Mouse (Mus musculus) heart, postnatal 36 days (tissue): ENCODE data around the gene Efcab8. TPM values are rescaled to one million over a fixed set of nuclear protein-coding genes. Genes with fewer than 3 reads are reported as not detected.
A peak's percentile ranks its signal among the peaks of the same experiment; 100 is the strongest.

ENCODE experiments used
- DNase-seq, 2 experiments: peaks; one replicate each; pipeline ENCODE4 v3.0.0; 2021 to 2022
- intact Hi-C: fragments of 180-260 bp; cut with DNase I; formaldehyde crosslinking; loops from one replicate; pipeline ENCODE4 v1.15.1; 2025
- total RNA-seq, 2 experiments: library from RNA; stranded (reverse); gene quantifications; 2 replicates each; pipeline ENCODE4 v1.2.3; 2021

Gene Efcab8
- not detected for total RNA-seq

GRCm38 (mm10) chr2:153779394-153779981, at the start of gene Efcab8:
TSS of gene Efcab8 (plus strand) at chr2:153779931.
- intact Hi-C loops: no loop called here
- DNase-seq: peak in 1 of 2 experiments; percentile 7

- DNase-seq: no peak
- intact Hi-C loops: no loop called here
Observed at GRCm38 (mm10) chr2:153734033-153734432, 45.7 kb upstream of the Efcab8 start.

- DNase-seq: peak; percentile 99
Observed at GRCm38 (mm10) chr2:153740500-153741436, 39.0 kb upstream of the Efcab8 start, which contains the start of gene Mapre1. TSS of gene Mapre1 (plus strand) at chr2:153741274.

GRCm38 (mm10) chr2:153741437-153742065, 38.2 kb upstream of the Efcab8 start:
- DNase-seq: no peak
- intact Hi-C loops: no loop called here

More at GRCm38 (mm10) chr2:153740500-153741436, 39.0 kb upstream of the Efcab8 start, which contains the start of gene Mapre1:
- intact Hi-C loops: no loop called here

- intact Hi-C loops: no loop called here
- DNase-seq: no peak
Observed at GRCm38 (mm10) chr2:153747994-153748393, 31.7 kb upstream of the Efcab8 start.

GRCm38 (mm10) chr2:153750363-153750762, 29.4 kb upstream of the Efcab8 start:
- intact Hi-C loops: no loop called here
- DNase-seq: no peak

GRCm38 (mm10) chr2:153762121-153762520, 17.6 kb upstream of the Efcab8 start:
- intact Hi-C loops: no loop called here
- DNase-seq: no peak

GRCm38 (mm10) chr2:153767484-153767883, 12.2 kb upstream of the Efcab8 start:
- DNase-seq: no peak
- intact Hi-C loops: no loop called here

- DNase-seq: no peak
- intact Hi-C loops: no loop called here
Observed at GRCm38 (mm10) chr2:153768881-153769280, 10.8 kb upstream of the Efcab8 start.

- intact Hi-C loops: no loop called here
Observed at GRCm38 (mm10) chr2:153772950-153773349, 6.8 kb upstream of the Efcab8 start.

GRCm38 (mm10) chr2:153775472-153775871, 4.3 kb upstream of the Efcab8 start:
- DNase-seq: no peak
- intact Hi-C loops: no loop called here

More at GRCm38 (mm10) chr2:153772950-153773349, 6.8 kb upstream of the Efcab8 start:
- no peak for DNase-seq

GRCm38 (mm10) chr2:153778638-153779362, 931 bp upstream of the Efcab8 start:
- intact Hi-C loops: no loop called here
- peak; percentile 74 to 82 for DNase-seq

- no peak for DNase-seq
- intact Hi-C loops: no loop called here
Observed at GRCm38 (mm10) chr2:153781181-153781580, 1.4 kb downstream of the Efcab8 start.

- peak; percentile 11 to 34 for DNase-seq
- intact Hi-C loops: no loop called here
Observed at GRCm38 (mm10) chr2:153784668-153785067, 4.9 kb downstream of the Efcab8 start.

GRCm38 (mm10) chr2:153793366-153793765, 13.6 kb downstream of the Efcab8 start:
- no peak for DNase-seq
- intact Hi-C loops: no loop called here

- DNase-seq: no peak
- intact Hi-C loops: loop anchor here (2.0 kb wide), 1 partner anchor 84 kb away; no protein-coding TSS in a partner anchor
Observed at GRCm38 (mm10) chr2:153795090-153795489, 15.4 kb downstream of the Efcab8 start.

- DNase-seq: peak; percentile 47 to 59
- intact Hi-C loops: loop anchor here (1.0 to 5.0 kb wide), 2 partner anchors 45 to 123 kb away; no protein-coding TSS in a partner anchor
Observed at GRCm38 (mm10) chr2:153807464-153807863, 27.7 kb downstream of the Efcab8 start.

- intact Hi-C loops: loop anchor here (5.0 kb wide), 1 partner anchor 44 kb away; no protein-coding TSS in a partner anchor
- no peak for DNase-seq
Observed at GRCm38 (mm10) chr2:153808146-153808545, 28.4 kb downstream of the Efcab8 start.

- intact Hi-C loops: loop anchor here (5.0 kb wide), 1 partner anchor 43 kb away; no protein-coding TSS in a partner anchor
- DNase-seq: no peak
Observed at GRCm38 (mm10) chr2:153808841-153809240, 29.1 kb downstream of the Efcab8 start.

GRCm38 (mm10) chr2:153809921-153810320, 30.2 kb downstream of the Efcab8 start:
- no peak for DNase-seq
- intact Hi-C loops: loop anchor here (5.0 kb wide), 1 partner anchor 42 kb away; no protein-coding TSS in a partner anchor
